Mouse (Mus musculus) stomach, postnatal 0 days (tissue): ENCODE data around the gene Gm8994. TPM values are rescaled to one million over a fixed set of nuclear protein-coding genes. Genes with fewer than 3 reads are reported as not detected.
A peak's percentile ranks its signal among the peaks of the same experiment; 100 is the strongest.

ENCODE experiments used
- ATAC-seq: fragments of 200-750 bp; cut with Nextera tagmentation; 2 replicates; pipeline ENCODE4 v1.8.0; 2017; ENCODE audit not compliant: low FRiP score, low TSS enrichment
- DNase-seq: peaks from one replicate; pipeline ENCODE4 v3.0.0-alpha.2; 2016; ENCODE audit warnings: low spot score
- H3K27ac ChIP-seq: fragments of 300-500 bp; sonication (generic); replicated peaks from 2 replicates; pipeline ENCODE4 v1.5.1; 2014; ENCODE audit warnings: mild to moderate bottlenecking, control low read depth
- H3K27me3 ChIP-seq: fragments of 300-500 bp; sonication (generic); 2 replicates; pipeline ENCODE4 v1.6.1; 2014; ENCODE audit warnings: low read length; ENCODE audit not compliant: control insufficient read depth, insufficient read depth
- H3K36me3 ChIP-seq: fragments of 300-500 bp; sonication (generic); 2 replicates; pipeline ENCODE4 v1.6.1; 2014; ENCODE audit warnings: low read length, mixed read lengths; ENCODE audit not compliant: control insufficient read depth, insufficient read depth
- H3K4me1 ChIP-seq: fragments of 300-500 bp; sonication (generic); replicated peaks from 2 replicates; pipeline ENCODE4 v1.6.1; 2014; ENCODE audit warnings: antibody characterized with exemption; ENCODE audit not compliant: control insufficient read depth, insufficient read depth
- H3K4me2 ChIP-seq: fragments of 300-500 bp; sonication (generic); replicated peaks from 2 replicates; pipeline ENCODE4 v1.6.1; 2014; ENCODE audit warnings: low read depth, mild to moderate bottlenecking, control low read depth, moderate library complexity
- H3K4me3 ChIP-seq: fragments of 300-500 bp; sonication (generic); 2 replicates; pipeline ENCODE4 v1.5.1; 2014; ENCODE audit warnings: low read depth, low read length, control low read depth
- H3K9ac ChIP-seq: fragments of 300-500 bp; sonication (generic); 2 replicates; pipeline ENCODE4 v1.6.1; 2014; ENCODE audit warnings: mild to moderate bottlenecking, low read length, control low read depth, mixed read lengths
- H3K9me3 ChIP-seq: fragments of 300-500 bp; sonication (generic); 2 replicates; pipeline ENCODE4 v1.6.1; 2016; ENCODE audit warnings: low read length; ENCODE audit not compliant: control insufficient read depth
- CTCF ChIP-seq: IDR thresholded peaks from 2 replicates; pipeline ENCODE4 v1.5.1; 2016; ENCODE audit warnings: antibody characterized with exemption, low read depth, mild to moderate bottlenecking, moderate library complexity
- EP300 ChIP-seq: optimal IDR thresholded peaks from 2 replicates; pipeline ENCODE3; 2016; ENCODE audit warnings: antibody characterized with exemption
- WGBS: fragments of 180-500 bp; shearing (Covaris S2); extraction: QIAGEN DNeasy Blood & Tissue Kit; methylation state at CpG from one replicate; pipeline ENCODE4 v1.1.7; 2014; 5-methylcytosine and 5-hydroxymethylcytosine counted together
- polyA plus RNA-seq: library from polyadenylated mRNA; unstranded; fragments of >200 nt; fragmentation: Nextera tagmentation; extraction: Ambion mirVana; gene quantifications from 2 replicates; pipeline ENCODE4 v1.2.1, GENCODE M21; 2015

Gene Gm8994
- polyA plus RNA-seq, 1 experiment from 2014 or later = not detected

DNA sequence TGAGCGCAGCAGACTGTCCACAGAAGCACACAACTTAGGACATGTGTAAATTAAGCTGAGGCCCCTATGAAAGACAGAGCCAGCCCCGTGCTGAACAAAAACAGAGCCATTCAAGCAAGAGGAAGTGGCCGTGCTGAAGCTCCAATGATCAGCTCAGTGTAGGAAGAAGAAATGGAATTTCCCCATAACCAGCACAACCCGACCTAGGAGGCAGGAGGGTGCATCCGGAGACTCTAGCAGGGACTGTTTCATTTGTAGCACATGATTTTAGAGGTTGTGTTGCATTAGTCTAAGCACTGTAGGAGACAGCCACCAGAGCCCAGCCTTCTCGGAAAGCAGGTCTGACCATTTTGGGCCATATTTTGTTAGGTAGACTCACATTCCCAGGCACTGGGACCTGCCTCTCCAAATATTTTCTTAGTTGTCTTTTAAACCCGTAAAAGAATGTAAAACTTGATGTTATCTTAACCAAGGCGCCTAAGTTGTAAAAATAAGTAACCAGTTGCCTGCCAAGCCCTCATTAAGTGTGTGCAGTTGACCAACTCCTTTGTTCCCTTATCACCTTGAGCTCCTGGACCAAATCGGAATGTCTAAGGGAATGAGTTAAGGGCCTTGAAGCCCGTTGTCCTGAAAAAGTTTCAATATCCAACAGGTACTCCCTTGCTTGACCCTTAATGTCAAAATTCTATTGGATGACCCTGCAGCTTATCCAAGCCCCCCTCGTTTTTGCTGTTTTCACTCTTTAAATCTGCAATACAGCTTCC lies 35.2 kb upstream of the Gm8994 start:
- H3K36me3 ChIP-seq = no peaks in the 10 kb centered on the region

DNA sequence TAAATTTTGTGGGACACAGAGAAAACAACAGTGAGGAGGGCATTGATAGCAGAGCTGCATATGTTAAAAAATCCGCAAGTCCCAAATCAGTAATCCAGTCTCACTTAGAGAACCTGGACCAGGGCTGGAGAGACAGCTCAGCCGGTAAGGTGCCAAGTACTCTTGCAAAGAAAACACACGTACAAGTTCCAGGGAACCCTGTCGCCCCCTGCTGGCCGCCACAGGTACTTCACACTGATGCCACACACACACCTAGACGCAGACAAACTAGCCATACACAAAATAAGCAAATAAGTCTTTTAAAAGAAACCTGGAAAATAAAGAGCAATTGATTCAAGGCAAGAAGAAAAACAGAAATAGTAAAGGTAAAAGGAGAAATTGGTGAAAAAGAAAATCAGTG lies 33.6 kb upstream of the Gm8994 start:
- Histone ChIP-seq H3K36me3 (no peaks in the 10 kb centered on the region), H3K4me1 (no peaks in the 10 kb centered on the region), H3K4me3 (no peak overlapping the region), H3K27me3 (no peaks in the 10 kb centered on the region), H3K4me2 (no peak overlapping the region), H3K9ac (no peak overlapping the region), H3K27ac (no peak overlapping the region), H3K9me3 (no peaks in the 10 kb centered on the region)
- 83% methylated on average over 6 of the region's 6 CpGs for WGBS
- no peak for ATAC-seq
- TF ChIP-seq CTCF = peak; percentile 48
- no peak for TF ChIP-seq EP300
- no peak for DNase-seq

More for the DNA sequence above, 35.2 kb upstream of the Gm8994 start:
- Histone ChIP-seq H3K27ac (no peak overlapping the region), H3K4me2 (no peak overlapping the region), H3K27me3 (no peaks in the 10 kb centered on the region), H3K4me1 (no peaks in the 10 kb centered on the region), H3K9me3 (no peaks in the 10 kb centered on the region), H3K4me3 (no peak overlapping the region), H3K9ac (no peak overlapping the region)
- no peak for ATAC-seq
- WGBS = 52% methylated on average over 11 of the region's 11 CpGs
- TF ChIP-seq EP300 (no peak), CTCF (no peak)
- DNase-seq = no peak

DNA sequence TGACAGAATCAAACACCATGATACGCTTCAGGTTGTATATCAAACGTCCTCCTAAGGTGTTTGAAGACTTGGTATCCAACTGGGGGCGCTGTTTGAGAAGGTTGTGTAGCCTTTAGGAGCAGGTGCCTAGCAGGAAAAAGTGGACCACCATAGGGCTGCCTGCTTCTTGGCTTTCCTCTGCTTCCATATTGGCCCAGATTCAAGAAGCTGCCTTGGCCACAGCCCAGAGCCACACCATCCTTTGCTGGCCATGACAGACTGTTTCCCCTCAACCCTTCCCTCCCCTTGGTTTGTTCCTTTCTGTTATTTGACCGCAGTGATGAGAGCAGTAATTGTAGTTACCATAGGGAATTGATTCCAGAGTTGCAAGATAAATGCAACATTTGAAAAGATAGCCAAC lies 31.5 kb upstream of the Gm8994 start:
- Histone ChIP-seq H3K27ac (no peak overlapping the region), H3K36me3 (no peaks in the 10 kb centered on the region), H3K9ac (no peak overlapping the region), H3K9me3 (no peaks in the 10 kb centered on the region), H3K4me2 (no peak overlapping the region), H3K27me3 (no peaks in the 10 kb centered on the region), H3K4me1 (no peaks in the 10 kb centered on the region), H3K4me3 (no peak overlapping the region)
- TF ChIP-seq EP300 (no peak), CTCF (no peak)
- 68% methylated on average over 4 of the region's 4 CpGs for WGBS
- no peak for ATAC-seq
- DNase-seq = no peak

DNA sequence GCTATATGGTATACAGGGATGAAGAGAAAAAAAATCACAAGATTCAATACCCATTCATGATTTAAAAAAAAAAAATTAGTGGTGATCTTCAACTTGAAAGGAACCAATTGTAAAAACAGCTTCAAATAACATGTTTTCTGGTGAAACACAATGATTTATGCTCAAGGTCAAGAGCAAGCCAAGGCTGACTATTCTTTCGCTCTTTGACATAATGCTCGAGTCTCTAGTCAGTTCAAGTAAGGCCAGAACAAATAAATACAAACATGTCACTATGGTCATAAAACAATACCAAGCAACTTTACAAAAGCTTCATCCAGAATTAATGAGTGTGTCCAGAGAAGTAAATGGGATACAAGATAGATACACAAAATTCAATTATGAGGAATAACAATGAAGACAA lies 31.1 kb upstream of the Gm8994 start:
- ATAC-seq (no peak), DNase-seq (no peak)
- no peak overlapping the region for H3K4me2 ChIP-seq
- no peak overlapping the region for H3K4me3 ChIP-seq
- H3K9me3 ChIP-seq = no peaks in the 10 kb centered on the region
- no peaks in the 10 kb centered on the region for H3K4me1 ChIP-seq
- H3K36me3 ChIP-seq = no peaks in the 10 kb centered on the region
- H3K9ac ChIP-seq = no peak overlapping the region
- TF ChIP-seq EP300 (no peak), CTCF (no peak)
- 66% methylated on average over 2 of the region's 2 CpGs for WGBS
- no peaks in the 10 kb centered on the region for H3K27me3 ChIP-seq
- no peak overlapping the region for H3K27ac ChIP-seq

DNA sequence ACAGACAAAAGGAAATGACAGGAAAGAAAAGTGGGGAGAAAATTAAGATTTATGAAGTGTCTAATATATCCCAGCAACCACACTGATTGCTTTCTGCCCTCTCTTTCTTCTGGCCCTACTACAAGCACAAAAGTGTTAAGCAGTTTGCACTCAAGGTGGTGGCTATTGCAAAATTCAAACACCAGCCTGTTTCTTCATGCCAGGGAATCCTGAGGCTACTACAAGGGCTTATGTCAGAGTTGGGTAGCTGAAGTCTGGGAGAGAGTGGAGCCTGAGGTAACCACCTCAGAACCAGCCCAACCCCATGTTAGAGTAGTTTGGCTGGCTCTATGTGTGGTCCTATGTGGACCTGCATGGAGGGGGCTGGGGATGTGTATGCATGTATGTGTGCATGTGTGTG lies 23.8 kb upstream of the Gm8994 start:
- Histone ChIP-seq H3K4me2 (no peak overlapping the region), H3K36me3 (no peaks in the 10 kb centered on the region), H3K27me3 (no peaks in the 10 kb centered on the region), H3K9me3 (no peaks in the 10 kb centered on the region), H3K9ac (no peak overlapping the region), H3K4me3 (no peak overlapping the region), H3K4me1 (no peaks in the 10 kb centered on the region), H3K27ac (no peak overlapping the region)
- no peak for TF ChIP-seq EP300
- ATAC-seq (no peak), DNase-seq (no peak)

DNA sequence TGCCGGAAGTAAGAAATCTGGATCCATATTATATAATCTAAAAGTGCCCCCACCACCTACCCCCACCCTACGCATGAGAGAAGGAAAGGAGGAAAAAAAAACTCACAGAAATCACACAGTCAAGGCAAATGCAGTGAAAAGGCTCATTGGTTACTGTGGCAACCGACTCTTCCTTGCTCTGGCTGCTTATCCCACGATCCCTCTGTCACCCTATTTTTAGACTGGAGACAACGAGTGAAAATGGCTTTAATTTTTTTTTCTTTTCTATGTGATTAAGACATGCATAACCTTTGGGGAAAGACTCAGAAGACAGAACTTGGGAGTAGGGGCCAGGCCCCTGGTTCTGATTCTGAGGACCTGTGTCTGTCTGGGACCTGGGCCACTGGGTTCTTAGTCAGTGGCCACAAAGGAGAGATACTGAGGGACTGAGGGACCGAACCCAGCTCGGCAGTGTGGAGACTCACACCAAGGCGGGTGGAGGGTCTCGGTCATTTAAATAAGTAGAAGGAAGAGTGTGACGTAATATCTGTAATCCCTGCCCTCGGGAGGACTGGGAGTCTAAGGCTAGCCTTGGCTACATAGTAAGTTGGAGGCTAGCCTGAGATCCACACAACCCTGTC lies 22.9 kb upstream of the Gm8994 start:
- ATAC-seq (no peak), DNase-seq (no peak)
- Histone ChIP-seq H3K4me1 (no peaks in the 10 kb centered on the region), H3K36me3 (no peaks in the 10 kb centered on the region), H3K9me3 (no peaks in the 10 kb centered on the region), H3K4me3 (no peak overlapping the region), H3K9ac (no peak overlapping the region), H3K27ac (no peak overlapping the region), H3K4me2 (no peak overlapping the region), H3K27me3 (no peaks in the 10 kb centered on the region)
- no peak for TF ChIP-seq EP300
- TF ChIP-seq CTCF = no peak
- 76% methylated on average over 11 of the region's 11 CpGs for WGBS
